Mouse (Mus musculus): ENCODE measurements around the gene B4gat1. TPM values are rescaled to one million over a fixed set of nuclear protein-coding genes. Genes with fewer than 3 reads are reported as not detected.

Gene B4gat1
- polyA plus RNA-seq, 1 experiment from 2014 or later: 45.4 TPM

GRCm38 (mm10) chr19:5069978-5070377 lies 31.4 kb downstream of the B4gat1 start:
- peaks cover 15% of the 10 kb centered on the region for H3K27me3 ChIP-seq (replicated peaks; ENCODE audit: control insufficient read depth, insufficient read depth, low read length)
- peaks cover 24% of the 10 kb centered on the region for H3K4me1 ChIP-seq (ENCODE audit: control insufficient read depth, insufficient read depth, low read length)
- H3K4me3 ChIP-seq (ENCODE audit: low read depth, low read length): no peak overlapping the region
- H3K27ac ChIP-seq (ENCODE audit: low read depth, low read length): no peak overlapping the region
- ATAC-seq (no peak), DNase-seq (ENCODE audit: low spot score) (no peak)
- no peak overlapping the region for H3K4me2 ChIP-seq (ENCODE audit: low read length)
- no peak overlapping the region for H3K9ac ChIP-seq (ENCODE audit: low read length)
- no peaks in the 10 kb centered on the region for H3K9me3 ChIP-seq (replicated peaks; ENCODE audit: control insufficient read depth, low read length)
- WGBS: 86% methylated on average over 7 of the region's 7 CpGs
- no peaks in the 10 kb centered on the region for H3K36me3 ChIP-seq (ENCODE audit: control insufficient read depth, insufficient read depth, low read length)

- ATAC-seq (no peak), DNase-seq (ENCODE audit: low spot score) (no peak)
- Histone ChIP-seq H3K27me3 (replicated peaks; ENCODE audit: control insufficient read depth, insufficient read depth, low read length) (peaks cover 15% of the 10 kb centered on the region), H3K4me1 (ENCODE audit: control insufficient read depth, insufficient read depth, low read length) (peaks cover 24% of the 10 kb centered on the region), H3K27ac (ENCODE audit: low read depth, low read length) (peak overlapping the region; percentile 58; the same call in 1 of the 2 replicates), H3K9ac (ENCODE audit: low read length) (peak overlapping the region; percentile 62), H3K9me3 (replicated peaks; ENCODE audit: control insufficient read depth, low read length) (no peaks in the 10 kb centered on the region), H3K36me3 (ENCODE audit: control insufficient read depth, insufficient read depth, low read length) (no peaks in the 10 kb centered on the region), H3K4me3 (ENCODE audit: low read depth, low read length) (peak overlapping the region; percentile 37), H3K4me2 (ENCODE audit: low read length) (peak overlapping the region; percentile 61)
- 8% methylated on average over 11 of the region's 11 CpGs for WGBS
Observed at GRCm38 (mm10) chr19:5071077-5071476, 32.5 kb downstream of the B4gat1 start.

- ATAC-seq (peak; percentile 84), DNase-seq (ENCODE audit: low spot score) (peak; percentile 92)
- Histone ChIP-seq H3K4me3 (ENCODE audit: low read depth, low read length) (peak overlapping the region; percentile 37), H3K27me3 (replicated peaks; ENCODE audit: control insufficient read depth, insufficient read depth, low read length) (peaks cover 15% of the 10 kb centered on the region), H3K4me2 (ENCODE audit: low read length) (peak overlapping the region; percentile 61), H3K27ac (ENCODE audit: low read depth, low read length) (peak overlapping the region; percentile 58), H3K4me1 (ENCODE audit: control insufficient read depth, insufficient read depth, low read length) (peaks cover 24% of the 10 kb centered on the region), H3K9me3 (replicated peaks; ENCODE audit: control insufficient read depth, low read length) (no peaks in the 10 kb centered on the region), H3K9ac (ENCODE audit: low read length) (peak overlapping the region; percentile 62), H3K36me3 (ENCODE audit: control insufficient read depth, insufficient read depth, low read length) (no peaks in the 10 kb centered on the region)
- WGBS: under 1% methylated on average over 40 of the region's 40 CpGs
Observed at GRCm38 (mm10) chr19:5071545-5072369, 33.1 kb downstream of the B4gat1 start.

- Histone ChIP-seq H3K27ac (ENCODE audit: low read depth, low read length) (peak overlapping the region; percentile 58; the same call in 1 of the 2 replicates), H3K4me2 (ENCODE audit: low read length) (peak overlapping the region; percentile 61), H3K9me3 (replicated peaks; ENCODE audit: control insufficient read depth, low read length) (no peaks in the 10 kb centered on the region), H3K4me1 (ENCODE audit: control insufficient read depth, insufficient read depth, low read length) (peaks cover 22% of the 10 kb centered on the region), H3K36me3 (ENCODE audit: control insufficient read depth, insufficient read depth, low read length) (no peaks in the 10 kb centered on the region), H3K4me3 (ENCODE audit: low read depth, low read length) (peak overlapping the region; percentile 37), H3K9ac (ENCODE audit: low read length) (peak overlapping the region; percentile 62; the same call in 1 of the 2 replicates), H3K27me3 (replicated peaks; ENCODE audit: control insufficient read depth, insufficient read depth, low read length) (peaks cover 10% of the 10 kb centered on the region)
- WGBS: 2% methylated on average over 20 of the region's 20 CpGs
- ATAC-seq (peak; percentile 15; the same call in 1 of the 2 replicates), DNase-seq (ENCODE audit: low spot score) (no peak)
Observed at GRCm38 (mm10) chr19:5072389-5073019, 33.9 kb downstream of the B4gat1 start.

GRCm38 (mm10) chr19:5073028-5073427 lies 34.4 kb downstream of the B4gat1 start:
- 2% methylated on average over 15 of the region's 15 CpGs for WGBS

GRCm38 (mm10) chr19:5073518-5073917 lies 34.9 kb downstream of the B4gat1 start:
- Histone ChIP-seq H3K4me2 (ENCODE audit: low read length) (no peak overlapping the region), H3K4me3 (ENCODE audit: low read depth, low read length) (no peak overlapping the region), H3K27ac (ENCODE audit: low read depth, low read length) (no peak overlapping the region), H3K36me3 (ENCODE audit: control insufficient read depth, insufficient read depth, low read length) (no peaks in the 10 kb centered on the region), H3K27me3 (replicated peaks; ENCODE audit: control insufficient read depth, insufficient read depth, low read length) (peaks cover 6% of the 10 kb centered on the region; the same call in 1 of the 2 replicates), H3K4me1 (ENCODE audit: control insufficient read depth, insufficient read depth, low read length) (peaks cover 14% of the 10 kb centered on the region), H3K9ac (ENCODE audit: low read length) (no peak overlapping the region), H3K9me3 (replicated peaks; ENCODE audit: control insufficient read depth, low read length) (no peaks in the 10 kb centered on the region)
- DNase-seq (ENCODE audit: low spot score): no peak
- WGBS: 39% methylated on average over 5 of the region's 5 CpGs
- no peak for ATAC-seq

More at GRCm38 (mm10) chr19:5073028-5073427, 34.4 kb downstream of the B4gat1 start:
- Histone ChIP-seq H3K9me3 (replicated peaks; ENCODE audit: control insufficient read depth, low read length) (no peaks in the 10 kb centered on the region), H3K9ac (ENCODE audit: low read length) (no peak overlapping the region), H3K4me2 (ENCODE audit: low read length) (peak overlapping the region; percentile 61), H3K4me1 (ENCODE audit: control insufficient read depth, insufficient read depth, low read length) (peaks cover 19% of the 10 kb centered on the region), H3K27ac (ENCODE audit: low read depth, low read length) (no peak overlapping the region), H3K4me3 (ENCODE audit: low read depth, low read length) (0 out of 2 replicates have a peak overlapping the region, but pooled peaks have one; percentile 9), H3K36me3 (ENCODE audit: control insufficient read depth, insufficient read depth, low read length) (no peaks in the 10 kb centered on the region), H3K27me3 (replicated peaks; ENCODE audit: control insufficient read depth, insufficient read depth, low read length) (peaks cover 9% of the 10 kb centered on the region)
- ATAC-seq (peak; percentile 19; the same call in 1 of the 2 replicates), DNase-seq (ENCODE audit: low spot score) (peak; percentile 85)

- no peak overlapping the region for H3K9ac ChIP-seq (ENCODE audit: low read length)
- H3K27ac ChIP-seq (ENCODE audit: low read depth, low read length): no peak overlapping the region
- DNase-seq (ENCODE audit: low spot score) (no peak), ATAC-seq (no peak)
- 86% methylated on average over 1 of the region's 1 CpGs for WGBS
- no peaks in the 10 kb centered on the region for H3K36me3 ChIP-seq (ENCODE audit: control insufficient read depth, insufficient read depth, low read length)
- no peaks in the 10 kb centered on the region for H3K9me3 ChIP-seq (replicated peaks; ENCODE audit: control insufficient read depth, low read length)
- peaks cover 37% of the 10 kb centered on the region for H3K27me3 ChIP-seq (replicated peaks; ENCODE audit: control insufficient read depth, insufficient read depth, low read length)
- H3K4me3 ChIP-seq (ENCODE audit: low read depth, low read length): no peak overlapping the region
- H3K4me2 ChIP-seq (ENCODE audit: low read length): no peak overlapping the region
- H3K4me1 ChIP-seq (ENCODE audit: control insufficient read depth, insufficient read depth, low read length): no peaks in the 10 kb centered on the region
Observed at GRCm38 (mm10) chr19:5079279-5079678, 40.7 kb downstream of the B4gat1 start.

- DNase-seq (ENCODE audit: low spot score) (no peak), ATAC-seq (no peak)
- H3K9ac ChIP-seq (ENCODE audit: low read length): no peak overlapping the region
- H3K4me2 ChIP-seq (ENCODE audit: low read length): no peak overlapping the region
- no peaks in the 10 kb centered on the region for H3K9me3 ChIP-seq (replicated peaks; ENCODE audit: control insufficient read depth, low read length)
- 79% methylated on average over 18 of the region's 18 CpGs for WGBS
- H3K4me3 ChIP-seq (ENCODE audit: low read depth, low read length): no peak overlapping the region
- H3K27me3 ChIP-seq (replicated peaks; ENCODE audit: control insufficient read depth, insufficient read depth, low read length): peaks cover 56% of the 10 kb centered on the region
- H3K4me1 ChIP-seq (ENCODE audit: control insufficient read depth, insufficient read depth, low read length): 0 out of 2 replicates have a peak, but pooled peaks cover 4% of the 10 kb centered on the region
- H3K36me3 ChIP-seq (ENCODE audit: control insufficient read depth, insufficient read depth, low read length): no peaks in the 10 kb centered on the region
- no peak overlapping the region for H3K27ac ChIP-seq (ENCODE audit: low read depth, low read length)
Observed at GRCm38 (mm10) chr19:5082005-5082404, 43.4 kb downstream of the B4gat1 start.
